Mouse (Mus musculus) adrenal gland, adult 18-20 months (tissue): ENCODE measurements at regions not wholly inside any gene's neighbourhood (a gene's known extent, or its start where the extent isn't known, plus 50 kb on each side); places are given as distances from the start of the nearest gene placed in this dataset.

ENCODE experiments used
- DNase-seq, 2 experiments: peaks; one replicate each; pipeline ENCODE4 v3.0.0; 2021 to 2022; ENCODE audit warnings: low spot score in 2 of 2

DNA sequence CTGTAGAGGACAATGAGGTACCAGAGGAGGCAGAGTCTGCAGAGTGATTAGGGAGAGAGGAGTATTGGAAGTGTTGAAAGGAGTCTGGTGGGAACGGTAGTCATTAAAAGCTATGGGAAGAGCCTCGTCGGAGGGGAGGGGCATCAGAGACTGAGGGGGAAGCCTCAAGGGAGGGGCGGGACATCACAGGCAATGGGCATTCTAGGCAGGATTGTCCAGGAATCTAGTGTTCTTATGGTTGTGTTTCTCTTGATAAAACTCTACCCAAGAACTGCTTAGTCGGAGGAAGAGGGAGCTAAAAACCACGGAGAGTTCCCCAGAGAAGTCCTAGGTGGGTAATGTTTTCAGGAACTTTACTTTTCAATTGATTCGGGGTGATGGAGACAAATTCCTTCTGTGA lies 90.2 kb downstream of the Sec23ip start:
- no peak for DNase-seq

DNA sequence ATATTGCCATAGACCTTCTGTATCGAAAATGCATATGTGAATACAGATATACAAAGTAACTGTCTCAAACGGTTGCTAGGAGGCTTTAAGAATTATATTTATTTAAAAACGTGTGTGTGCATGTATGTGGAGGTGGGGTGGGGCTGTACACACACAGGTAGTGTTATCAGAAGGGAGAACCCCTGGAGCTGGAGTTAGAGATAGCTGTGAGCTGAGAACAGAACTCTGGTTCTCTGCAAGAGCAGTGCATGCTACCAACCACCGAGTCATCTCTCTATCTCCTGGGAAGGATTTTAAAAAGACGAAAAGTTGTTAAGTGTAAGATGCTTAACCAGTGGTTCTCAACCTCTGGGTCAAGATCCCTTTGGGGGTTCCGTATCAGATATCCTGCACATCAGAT lies 91.7 kb downstream of the Sec23ip start:
- DNase-seq = no peak

DNA sequence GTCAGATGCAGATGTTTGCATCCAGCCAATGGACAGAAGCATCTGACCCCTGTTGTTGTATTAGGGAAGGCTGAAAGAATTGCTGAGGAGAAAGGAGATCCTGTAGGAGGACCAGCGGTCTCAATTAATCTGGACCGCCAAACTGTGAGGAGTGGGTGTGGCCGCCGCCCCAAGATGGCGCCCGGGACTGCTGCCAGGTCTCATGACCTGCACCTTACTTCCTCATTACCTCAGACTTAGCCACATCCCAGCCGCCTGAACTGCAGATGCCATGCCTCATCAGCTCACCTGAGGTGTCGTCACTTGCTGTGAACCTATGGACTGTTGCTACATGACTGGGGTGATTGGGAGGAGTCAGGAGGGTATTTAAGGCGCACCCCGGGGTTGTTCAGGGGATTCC lies 97.8 kb downstream of the Sec23ip start:
- DNase-seq = no peak

DNA sequence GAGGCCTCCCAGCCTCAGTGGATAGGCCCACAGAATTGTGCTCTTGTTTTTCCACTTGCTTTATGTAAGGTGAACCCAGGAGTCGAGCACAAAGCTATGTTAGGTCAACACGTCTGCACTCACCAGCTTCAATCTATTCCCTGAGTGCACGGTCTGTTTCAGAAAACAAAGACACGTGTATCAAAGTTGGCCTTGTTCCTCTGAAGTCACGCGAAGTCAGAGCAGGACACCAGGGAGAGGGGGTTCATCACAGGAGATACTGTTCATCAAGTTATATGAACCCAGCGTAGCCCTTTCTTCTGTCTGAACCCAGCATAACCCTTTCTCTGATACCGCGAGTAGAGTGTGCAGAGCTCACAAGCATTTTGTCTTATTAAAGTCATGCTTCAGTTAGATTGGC lies 98.8 kb downstream of the Sec23ip start:
- no peak for DNase-seq

DNA sequence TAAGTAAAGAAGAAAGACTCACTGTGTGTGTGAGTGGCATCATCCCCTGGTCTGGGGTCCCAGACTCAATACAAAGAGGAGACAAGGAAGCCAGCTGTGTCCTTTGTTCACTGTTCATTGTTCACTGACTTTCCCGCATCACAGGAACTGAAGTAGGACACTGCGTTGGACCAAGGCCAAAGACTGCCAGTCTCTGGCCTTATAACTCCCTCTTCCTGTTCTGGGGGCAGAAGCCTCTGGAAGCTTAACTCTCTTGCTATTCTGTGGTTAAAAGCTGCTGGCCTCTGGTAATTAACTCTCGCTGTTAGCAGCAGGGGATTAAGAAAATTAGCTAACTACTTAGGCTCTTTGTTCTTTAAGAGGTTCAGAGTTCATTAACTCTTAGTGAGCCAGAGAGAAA lies 104.5 kb downstream of the Sec23ip start:
- DNase-seq = no peak

DNA sequence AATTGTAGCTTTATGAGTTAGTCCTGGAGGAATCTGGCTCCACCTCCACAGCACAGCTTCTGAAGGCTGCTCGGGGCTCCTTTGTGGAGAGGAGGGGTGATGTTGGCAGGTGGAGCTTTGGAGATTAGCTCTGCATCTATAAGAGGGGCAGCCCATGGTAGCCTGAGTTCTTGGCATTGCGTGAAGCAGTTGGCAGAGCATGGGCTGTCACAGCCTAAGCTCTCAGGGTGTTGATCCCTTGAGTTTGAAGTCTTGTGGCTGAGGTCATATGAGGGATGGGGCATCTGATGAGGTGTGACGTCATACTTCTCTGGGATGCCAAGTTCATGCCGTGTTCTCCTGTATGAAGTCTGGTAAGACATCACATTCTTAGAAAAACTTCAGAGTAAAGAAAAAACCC lies 109.5 kb downstream of the Sec23ip start:
- no peak for DNase-seq

DNA sequence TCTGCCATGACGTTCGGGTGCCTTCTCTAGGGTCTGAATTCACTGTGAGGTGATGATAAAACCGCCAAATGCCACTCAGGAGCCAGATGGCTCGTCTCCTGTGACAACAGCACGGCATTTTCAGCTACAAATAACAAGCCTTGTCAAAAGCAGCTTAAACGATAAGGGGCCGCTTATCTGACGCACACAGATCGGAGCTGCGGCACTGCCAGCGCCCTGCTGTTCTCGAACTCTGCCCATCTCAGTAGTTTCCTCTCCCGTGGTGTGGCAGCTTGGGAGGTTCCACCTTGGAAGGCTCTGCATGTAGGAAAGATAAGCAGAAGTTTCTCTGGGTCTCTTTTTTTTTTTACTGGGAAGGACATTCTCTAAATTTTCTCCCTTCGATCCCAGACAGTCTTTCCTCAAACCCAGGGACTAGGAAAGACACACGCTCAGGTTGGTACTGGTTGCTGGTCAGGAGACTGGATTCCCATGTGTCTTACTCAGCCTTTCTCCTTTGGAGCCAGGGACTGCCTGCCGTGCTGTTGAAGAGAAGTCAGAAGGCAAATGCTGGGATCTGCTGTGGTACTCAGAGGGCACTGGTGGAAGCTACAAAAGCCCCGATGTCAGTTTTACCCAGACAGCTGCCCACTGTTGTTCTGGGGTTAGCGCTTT lies 110.1 kb downstream of the Sec23ip start:
- DNase-seq = no peak

DNA sequence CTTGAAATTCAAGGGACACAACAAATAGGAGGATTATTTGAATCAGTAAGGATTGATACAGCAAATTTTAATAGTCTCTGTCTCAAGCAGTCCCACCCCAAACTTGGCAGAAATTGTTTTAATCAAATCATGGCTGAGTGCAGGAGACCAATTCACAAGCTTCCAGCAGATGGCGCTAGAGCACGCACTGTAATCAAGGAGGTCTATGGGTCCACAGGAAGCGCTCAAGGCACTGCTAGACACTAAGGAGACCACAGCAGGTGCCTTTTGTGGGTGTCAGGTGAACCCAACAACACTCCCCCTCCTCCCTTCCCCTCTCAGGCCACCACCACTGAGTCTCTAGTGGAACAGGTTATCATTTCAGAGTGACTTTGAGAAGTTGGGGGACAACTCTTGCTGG lies 115.4 kb downstream of the Sec23ip start:
- peak; percentile 63 to 64 for DNase-seq

DNA sequence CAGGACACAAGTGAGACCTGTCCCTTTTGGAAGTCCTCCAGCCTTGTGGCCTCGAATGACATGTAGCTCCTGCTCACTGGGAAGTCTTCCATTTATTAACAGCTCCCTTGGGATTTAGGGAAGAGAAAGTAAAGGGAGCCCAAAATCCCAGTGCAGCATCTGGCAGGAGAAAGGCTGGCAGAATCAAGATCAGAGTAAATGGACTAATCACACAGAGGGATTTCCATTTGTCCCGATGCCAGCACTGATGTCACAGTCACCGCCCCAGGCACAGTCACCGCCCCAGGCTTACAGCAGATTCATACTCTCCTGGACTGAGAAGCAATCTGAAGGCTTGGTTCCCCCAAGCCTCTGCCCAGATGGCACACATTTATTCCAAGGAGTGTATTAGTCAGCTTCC lies 116.0 kb downstream of the Sec23ip start:
- DNase-seq = peak; percentile 4 to 32

DNA sequence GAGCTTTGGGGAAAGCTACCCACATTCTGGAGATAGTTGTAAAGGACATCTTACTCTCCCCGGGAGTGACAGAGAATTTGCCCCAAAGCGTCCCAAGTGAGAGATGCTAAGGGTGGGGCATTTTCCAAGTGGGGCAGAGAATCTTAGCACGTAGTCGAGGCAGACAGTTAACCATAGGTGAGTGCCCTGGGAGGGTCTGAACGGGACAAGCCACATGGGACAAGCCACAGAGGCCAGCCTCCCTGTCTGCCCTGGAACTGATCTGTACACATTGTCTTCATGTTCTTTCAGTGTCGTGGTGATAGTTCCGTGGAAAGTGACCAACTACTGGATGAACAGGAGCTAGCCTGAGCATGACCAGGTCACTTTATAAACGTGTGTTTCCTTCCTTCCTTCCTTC lies 116.6 kb downstream of the Sec23ip start:
- no peak for DNase-seq

DNA sequence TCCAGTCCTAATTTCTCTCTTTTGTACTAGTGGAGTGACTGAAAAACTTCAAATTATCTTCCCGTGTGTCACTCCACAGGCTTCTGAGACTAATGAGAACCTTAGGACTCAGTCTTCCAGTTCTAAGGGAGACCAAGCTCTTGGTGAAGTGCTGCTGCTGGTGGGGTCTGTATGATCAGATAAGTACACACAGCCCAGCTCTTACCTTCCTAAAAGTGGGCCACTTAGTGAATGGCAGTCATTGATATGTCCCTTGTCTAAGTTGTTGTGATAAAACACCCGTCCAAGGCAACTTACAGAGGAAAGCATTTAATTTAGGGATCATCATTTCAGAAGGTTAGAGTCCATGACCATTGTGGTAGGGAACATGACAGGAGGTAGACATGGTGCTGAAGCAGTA lies 124.1 kb downstream of the Sec23ip start:
- no peak for DNase-seq

DNA sequence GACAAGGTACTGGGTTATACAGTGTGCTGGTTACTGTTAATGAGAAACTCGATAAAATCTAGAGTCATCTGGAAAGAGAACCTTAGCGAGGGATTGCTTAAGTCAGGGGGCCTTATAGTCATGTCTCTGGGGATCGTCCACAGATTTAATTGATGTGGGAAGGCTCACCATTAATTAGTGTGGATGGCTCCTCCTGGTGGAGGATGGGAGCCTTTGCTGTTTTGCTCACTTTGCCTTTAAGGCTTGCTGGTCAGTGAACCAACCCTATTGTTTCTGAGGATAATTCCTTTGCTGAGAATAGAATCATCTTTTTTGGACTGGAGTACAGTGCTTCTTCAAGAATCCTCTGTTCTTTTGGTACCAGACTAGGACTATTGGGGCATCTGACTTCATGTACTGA lies 139.3 kb downstream of the Sec23ip start:
- DNase-seq = no peak

DNA sequence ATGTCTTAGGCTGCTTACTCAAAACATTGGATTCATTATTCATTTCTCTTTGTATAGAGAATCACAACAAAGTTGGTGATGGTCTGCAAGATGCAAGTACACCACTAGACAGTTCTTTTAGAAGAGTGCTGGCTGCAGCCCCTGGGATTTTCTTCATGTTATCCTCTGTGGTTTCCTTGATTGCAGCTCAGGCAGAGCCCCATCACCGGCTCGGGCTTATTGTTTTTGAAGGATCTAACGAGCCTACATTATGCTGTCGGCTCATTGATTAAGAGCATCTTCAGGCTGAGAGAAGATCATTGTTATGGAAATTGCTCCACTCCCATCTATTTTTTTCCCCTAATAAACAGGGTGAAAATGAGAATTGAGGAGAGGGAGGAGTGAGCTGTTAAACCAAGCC lies 140.8 kb downstream of the Sec23ip start:
- no peak for DNase-seq

DNA sequence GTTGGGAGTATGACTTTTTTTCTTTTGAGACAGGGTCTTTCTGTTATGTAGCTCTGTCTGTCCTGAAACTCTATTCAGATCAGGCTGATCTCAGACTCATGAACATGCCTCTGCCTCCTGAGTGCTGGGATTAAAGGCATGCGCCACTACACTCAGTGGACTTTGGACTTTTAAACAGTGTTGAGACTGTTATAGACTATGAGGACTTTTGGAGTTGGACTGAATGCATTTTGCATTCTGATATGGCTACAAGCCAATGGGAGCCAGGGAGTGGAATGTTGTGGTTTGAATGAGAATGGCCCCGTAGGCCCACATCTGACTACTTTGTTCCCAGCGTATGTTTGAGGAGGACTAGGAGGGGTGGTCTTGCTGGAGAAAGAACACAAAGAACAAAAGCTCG lies 165.4 kb downstream of the Sec23ip start:
- no peak for DNase-seq

DNA sequence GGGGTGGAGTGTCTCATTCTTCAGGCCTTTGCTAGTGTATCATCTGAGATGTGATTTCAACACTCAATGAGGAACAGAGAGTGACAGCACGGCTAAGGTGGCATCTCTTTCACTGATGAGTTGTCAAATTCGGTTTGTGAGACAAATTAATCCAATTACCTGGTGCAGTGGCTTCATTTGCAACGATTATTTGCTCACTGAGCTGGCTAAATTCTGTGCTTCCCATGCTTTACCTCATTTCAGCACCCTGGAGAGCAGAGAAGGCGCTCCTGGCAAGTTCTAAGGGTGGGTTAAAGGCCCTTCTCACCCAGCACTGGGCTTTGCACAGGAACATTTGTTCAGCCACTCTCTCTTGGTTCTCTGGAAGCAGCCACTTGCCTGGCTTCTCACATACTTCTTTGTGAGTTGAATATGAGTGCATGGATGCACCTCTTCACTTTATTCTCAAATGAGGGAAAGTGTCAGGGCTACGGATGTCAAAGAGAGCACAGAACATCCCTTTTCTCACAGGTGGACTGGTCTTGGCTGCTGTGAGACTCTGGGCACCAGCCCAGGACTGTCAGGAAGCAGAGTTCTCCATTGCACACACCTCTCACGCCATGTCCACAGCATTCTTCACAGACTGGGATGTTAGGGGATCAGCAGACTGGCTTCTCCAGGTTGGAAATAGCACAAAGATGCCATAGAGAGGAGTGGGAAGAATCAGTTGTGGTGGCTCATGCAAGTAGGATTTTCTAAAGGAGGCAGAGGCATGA lies 193.4 kb downstream of the Sec23ip start:
- no peak for DNase-seq

DNA sequence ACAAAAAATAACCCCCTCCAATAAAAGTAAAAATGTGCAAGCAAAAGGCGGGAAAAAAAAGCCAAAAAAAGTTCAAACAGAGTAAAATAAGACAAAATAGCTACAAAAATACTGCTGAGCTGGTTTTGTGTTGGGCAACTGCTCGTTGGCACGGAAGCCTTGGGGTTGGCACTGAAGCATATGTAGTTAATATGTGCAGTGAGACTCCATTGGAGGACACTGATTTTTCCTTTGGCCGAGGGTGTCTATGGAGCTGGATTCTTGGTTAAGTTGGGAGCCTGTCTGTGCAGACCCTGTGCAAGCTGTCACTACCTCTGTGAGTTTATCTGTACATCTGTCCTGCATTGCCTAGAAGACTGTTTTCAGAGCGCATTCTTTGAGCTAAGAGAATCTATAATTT lies 215.8 kb downstream of the Sec23ip start:
- no peak for DNase-seq

DNA sequence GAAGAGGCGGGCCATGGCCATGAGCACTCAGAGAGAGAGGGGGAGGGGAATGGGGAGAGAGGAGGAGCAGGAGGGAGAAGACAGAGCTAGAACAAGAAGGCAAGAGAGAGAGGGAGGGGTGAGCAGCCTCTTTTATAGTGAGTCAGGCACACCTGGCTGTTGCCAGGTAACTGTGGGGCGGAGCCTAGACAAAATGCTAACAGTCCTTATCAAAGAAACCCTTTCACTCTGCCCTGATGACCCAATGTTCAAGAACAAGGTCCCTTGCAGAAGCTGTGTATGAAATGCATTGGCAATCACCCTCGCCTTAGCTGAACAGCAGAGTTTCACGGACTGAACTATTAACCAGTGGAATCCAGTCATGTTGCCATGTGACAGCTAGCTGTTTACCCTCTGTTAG lies 235.2 kb downstream of the Sec23ip start:
- no peak for DNase-seq

DNA sequence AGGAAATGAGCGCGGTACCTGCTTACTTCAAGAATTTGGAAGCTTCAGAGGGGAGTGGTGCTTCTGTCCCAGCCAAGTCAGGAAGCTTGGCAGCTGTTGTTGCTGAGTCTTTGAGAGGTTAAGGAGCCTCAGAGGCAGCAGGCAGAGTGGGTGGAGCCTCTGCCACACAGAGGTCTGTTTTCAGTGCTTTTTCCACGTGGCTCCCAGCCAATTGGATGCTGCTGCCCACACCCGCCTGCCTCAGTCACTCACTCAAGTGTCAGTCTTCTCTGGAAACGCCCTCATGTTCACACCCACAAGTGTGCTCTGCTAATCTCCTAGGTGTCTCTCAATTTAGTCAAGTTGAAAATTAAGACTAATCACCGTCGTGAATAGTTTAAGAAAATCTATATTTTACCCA lies 236.1 kb downstream of the Sec23ip start:
- no peak for DNase-seq

DNA sequence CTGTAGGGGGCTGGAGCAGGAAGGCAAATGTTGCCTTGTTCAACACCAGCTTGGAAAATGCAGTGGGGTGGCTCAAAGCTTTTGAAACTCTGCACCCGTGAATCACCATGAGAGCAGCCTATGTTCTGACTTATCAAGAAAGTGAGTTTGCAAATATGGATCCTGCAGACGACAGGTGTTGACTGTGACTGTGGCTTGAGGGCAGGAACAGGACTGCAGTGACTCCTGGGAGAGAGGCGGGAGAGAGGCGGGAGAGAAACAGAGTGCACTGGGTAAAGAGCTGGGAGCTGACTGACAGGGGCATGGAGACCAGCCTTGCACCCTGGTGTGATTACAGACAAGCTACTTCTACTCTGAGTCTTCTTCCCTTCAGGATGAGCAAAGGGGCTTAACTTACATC lies 254.0 kb downstream of the Sec23ip start:
- DNase-seq = no peak

DNA sequence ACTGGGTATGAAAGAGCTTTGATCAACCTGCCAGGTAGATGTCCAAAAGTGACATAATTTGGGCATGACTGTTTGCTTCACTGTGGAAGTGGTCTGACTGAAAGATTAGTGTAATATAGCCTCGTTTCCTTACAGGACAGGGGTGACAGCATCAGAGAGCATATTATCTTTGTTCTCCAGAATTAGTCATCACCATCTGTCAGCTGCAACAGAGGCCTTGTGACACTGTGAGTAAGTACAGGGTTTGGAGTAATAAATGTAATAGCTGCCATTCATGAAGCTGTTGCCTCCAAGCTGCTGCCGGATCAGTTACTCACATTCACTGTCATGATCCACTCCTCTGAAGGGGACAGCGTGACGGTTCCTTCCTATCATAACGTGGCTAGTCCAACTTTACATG lies 254.4 kb upstream of the Plpp4 start:
- no peak for DNase-seq

DNA sequence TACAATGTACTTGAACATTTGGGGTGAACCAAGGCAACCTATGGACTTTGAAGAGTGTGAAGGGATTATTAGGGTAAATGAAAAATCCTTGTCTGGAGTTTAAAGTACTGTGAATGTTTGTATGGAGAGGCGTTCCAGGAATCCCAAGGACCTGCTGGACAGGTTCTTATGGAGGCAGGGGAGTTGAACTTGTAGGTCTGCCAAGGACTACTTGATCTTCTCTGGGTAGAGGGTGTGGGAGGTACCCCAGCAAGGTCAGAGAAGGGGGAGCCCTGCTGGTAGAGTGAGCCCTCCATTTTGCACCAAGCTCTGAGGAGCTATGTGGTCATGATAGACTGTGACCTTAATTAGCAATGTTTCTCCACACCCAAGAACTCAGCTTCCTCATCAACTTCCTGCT lies 253.7 kb upstream of the Plpp4 start:
- no peak for DNase-seq

DNA sequence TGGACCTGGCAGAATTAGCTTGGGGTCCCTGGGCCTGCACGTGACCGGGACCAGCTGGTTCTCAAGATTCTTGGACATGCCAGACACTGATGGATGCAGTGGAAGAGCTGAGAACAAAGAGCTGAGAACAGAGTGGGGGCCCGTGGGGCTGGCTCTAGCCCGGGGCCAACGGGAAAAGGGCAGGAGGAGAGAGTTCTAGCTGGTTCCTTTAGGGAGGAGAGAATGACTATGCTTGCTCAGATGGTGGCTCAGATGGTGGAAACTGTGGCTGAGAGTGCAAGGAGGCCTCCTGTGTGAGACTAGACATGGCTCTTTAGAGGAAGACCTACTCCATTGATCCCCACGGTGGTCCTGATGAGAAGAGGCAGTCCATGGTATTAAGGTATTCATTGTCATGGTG lies 240.5 kb upstream of the Plpp4 start:
- DNase-seq = no peak

DNA sequence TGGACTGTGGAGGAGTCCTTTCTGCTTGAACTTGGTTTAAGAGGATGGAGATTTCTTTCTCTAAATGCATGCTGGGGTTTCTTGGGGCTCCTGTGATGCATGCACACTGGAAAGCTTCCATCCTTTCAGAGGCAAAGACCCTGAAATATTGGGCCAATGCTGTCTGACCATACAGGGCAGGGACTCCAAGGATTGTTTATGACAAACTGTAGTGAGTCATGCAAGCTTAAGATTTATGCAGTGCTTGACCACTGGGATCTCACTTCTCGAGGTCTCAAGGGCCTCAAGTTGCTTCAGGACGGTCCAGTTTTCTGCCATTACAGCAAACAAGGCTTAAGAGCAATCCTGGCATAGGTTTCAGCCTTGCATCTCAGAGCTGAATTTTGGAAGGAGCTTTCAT lies 229.7 kb upstream of the Plpp4 start:
- DNase-seq = no peak
